Mouse (Mus musculus): ENCODE data around the gene Itsn2.
"Not testable (repeated sequence)": the region's sequence is repeated elsewhere in the genome, so short reads cannot be mapped to it uniquely, and the experiment has no call there.

The Itsn2 gene

GRCm38 (mm10) chr12:4708296-4708695, 115.9 kb downstream of the Itsn2 start:
- intact Hi-C loops (cut with DNase I), result no loop called here

- intact Hi-C loops (cut with DNase I), result no loop called here
These were observed 116.6 kb downstream of the Itsn2 start for GRCm38 (mm10) chr12:4708881-4709604.

- intact Hi-C loops (cut with DNase I), result no loop called here
These were observed 117.5 kb downstream of the Itsn2 start for GRCm38 (mm10) chr12:4709926-4710325.

GRCm38 (mm10) chr12:4713361-4713760, 120.9 kb downstream of the Itsn2 start:
- intact Hi-C loops (cut with DNase I), result no loop called here

- intact Hi-C loops (cut with DNase I), result no loop called here
These were observed 123.2 kb downstream of the Itsn2 start for GRCm38 (mm10) chr12:4715606-4716005.

- intact Hi-C loops (cut with DNase I), result no loop called here
These were observed 125.0 kb downstream of the Itsn2 start for GRCm38 (mm10) chr12:4717417-4717816.

- intact Hi-C loops (cut with DNase I), result no loop called here
These were observed 126.8 kb downstream of the Itsn2 start for GRCm38 (mm10) chr12:4719066-4719761.

- intact Hi-C loops (cut with DNase I), result no loop called here
These were observed 127.6 kb downstream of the Itsn2 start for GRCm38 (mm10) chr12:4719762-4720754.

GRCm38 (mm10) chr12:4729165-4729564, 136.7 kb downstream of the Itsn2 start:
- intact Hi-C loops (cut with DNase I), result no loop called here

- intact Hi-C loops (cut with DNase I), result no loop called here
These were observed 139.2 kb downstream of the Itsn2 start for GRCm38 (mm10) chr12:4731629-4732028.

GRCm38 (mm10) chr12:4732332-4732731, 139.9 kb downstream of the Itsn2 start:
- intact Hi-C loops (cut with DNase I), result no loop called here

- intact Hi-C loops (cut with DNase I), result no loop called here
These were observed 145.7 kb downstream of the Itsn2 start, which contains the start of gene Fam228a for GRCm38 (mm10) chr12:4738031-4738576. Fam228a (minus strand) TSS chr12:4738430.

- intact Hi-C loops (cut with DNase I), result no loop called here
These were observed 148.4 kb downstream of the Itsn2 start for GRCm38 (mm10) chr12:4740823-4741222.

GRCm38 (mm10) chr12:4742183-4742582, 149.7 kb downstream of the Itsn2 start:
- intact Hi-C loops (cut with DNase I), result no loop called here

GRCm38 (mm10) chr12:4744486-4744885, 152.0 kb downstream of the Itsn2 start:
- intact Hi-C loops (cut with DNase I), result no loop called here

GRCm38 (mm10) chr12:4754451-4754850, 162.0 kb downstream of the Itsn2 start:
- intact Hi-C loops (cut with DNase I), result not testable (repeated sequence)

GRCm38 (mm10) chr12:4757060-4757459, 164.6 kb downstream of the Itsn2 start:
- intact Hi-C loops (cut with DNase I), result no loop called here
